Mouse (Mus musculus): Measurements from ENCODE around the gene Nsd1. TPM values are rescaled to one million over a fixed set of nuclear protein-coding genes. Genes with fewer than 3 reads are reported as not detected.
A peak's percentile ranks its signal among the peaks of the same experiment; 100 is the strongest.
"Not testable (repeated sequence)": the region's sequence is repeated elsewhere in the genome, so short reads cannot be mapped to it uniquely, and the experiment has no call there.

The Nsd1 gene
- total RNA-seq, 4 experiments from 2014 or later, result 84.9 to 139 (median 113) TPM

DNA sequence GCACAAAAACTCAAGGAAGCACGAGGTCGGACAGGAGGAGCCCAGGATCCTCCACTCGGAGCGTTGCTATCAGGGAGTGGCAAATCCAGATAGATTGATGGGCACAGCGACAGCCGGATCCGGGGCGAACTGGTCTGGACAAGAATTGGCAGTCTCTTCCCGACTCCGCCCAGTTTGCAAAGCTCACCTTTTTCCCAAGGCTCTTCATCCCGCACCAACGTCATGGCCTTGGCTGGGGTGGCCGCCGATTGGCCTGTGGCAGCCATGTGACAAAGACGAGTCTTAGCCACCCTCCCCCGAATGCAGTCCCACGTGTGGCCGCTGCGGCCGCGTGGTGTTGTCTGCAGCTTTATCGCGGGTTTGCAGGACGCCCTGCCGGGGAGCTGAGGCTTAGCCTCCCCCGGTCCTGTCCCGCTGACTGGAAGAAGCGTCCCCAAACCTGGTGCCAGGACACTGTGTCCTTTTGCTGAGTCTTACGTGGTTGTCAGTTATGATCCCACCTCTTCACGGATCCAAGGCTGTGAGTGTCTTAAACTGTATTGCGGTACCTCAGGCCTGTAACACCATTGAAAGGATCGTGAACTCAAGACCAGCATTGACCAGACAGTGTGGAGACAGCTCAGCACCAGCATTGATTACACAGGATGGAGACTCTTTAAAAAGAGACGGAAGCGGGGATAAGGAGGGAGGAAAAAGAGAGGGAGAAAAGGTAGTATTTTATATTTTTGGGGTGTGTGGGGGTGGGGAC is 19.3 kb upstream of the Nsd1 start:
- DNase-seq, result peak; percentile 99

DNA sequence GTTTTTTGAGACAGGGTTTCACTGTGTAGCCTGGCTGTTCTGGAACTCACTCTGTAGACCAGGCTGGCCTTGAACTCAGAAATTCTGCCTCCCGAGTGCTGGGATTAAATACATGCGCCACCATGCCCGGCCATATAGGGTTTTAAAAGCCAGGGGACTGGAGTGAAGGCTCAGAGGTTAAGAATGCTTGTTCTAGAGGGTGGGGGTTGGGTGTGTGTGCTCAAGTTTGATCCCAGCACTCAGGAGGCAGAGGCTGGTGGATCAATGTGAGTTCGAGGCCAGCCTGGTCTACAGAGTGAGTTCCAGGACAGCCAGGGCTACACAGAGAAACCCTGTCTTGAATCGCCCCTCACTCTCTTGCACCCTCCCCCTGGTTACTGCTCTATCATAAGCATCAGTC is 18.0 kb upstream of the Nsd1 start:
- DNase-seq, result no peak

GRCm38 (mm10) chr13:55202758-55203157 is 6.8 kb upstream of the Nsd1 start:
- DNase-seq, result not testable (repeated sequence)

DNA sequence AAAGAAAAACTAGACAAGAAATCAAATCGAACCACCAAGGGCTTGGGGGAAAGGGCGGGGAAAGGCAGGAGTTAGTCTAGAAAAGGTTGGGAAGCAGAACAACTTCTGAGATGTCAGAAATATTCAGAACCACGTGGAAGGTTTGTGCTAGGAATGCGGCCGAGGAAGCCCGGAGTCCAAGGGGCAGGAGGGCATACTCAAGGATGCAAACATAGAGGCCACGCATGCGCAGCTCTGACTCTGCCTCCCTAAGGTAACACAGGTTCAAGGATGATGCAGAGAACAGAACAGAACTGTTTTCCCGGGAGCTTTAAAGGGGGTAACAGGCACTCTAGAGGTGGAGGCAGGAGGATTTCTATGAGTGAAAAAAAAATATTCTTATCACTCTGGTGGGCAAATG is 5.8 kb upstream of the Nsd1 start:
- DNase-seq, result no peak

DNA sequence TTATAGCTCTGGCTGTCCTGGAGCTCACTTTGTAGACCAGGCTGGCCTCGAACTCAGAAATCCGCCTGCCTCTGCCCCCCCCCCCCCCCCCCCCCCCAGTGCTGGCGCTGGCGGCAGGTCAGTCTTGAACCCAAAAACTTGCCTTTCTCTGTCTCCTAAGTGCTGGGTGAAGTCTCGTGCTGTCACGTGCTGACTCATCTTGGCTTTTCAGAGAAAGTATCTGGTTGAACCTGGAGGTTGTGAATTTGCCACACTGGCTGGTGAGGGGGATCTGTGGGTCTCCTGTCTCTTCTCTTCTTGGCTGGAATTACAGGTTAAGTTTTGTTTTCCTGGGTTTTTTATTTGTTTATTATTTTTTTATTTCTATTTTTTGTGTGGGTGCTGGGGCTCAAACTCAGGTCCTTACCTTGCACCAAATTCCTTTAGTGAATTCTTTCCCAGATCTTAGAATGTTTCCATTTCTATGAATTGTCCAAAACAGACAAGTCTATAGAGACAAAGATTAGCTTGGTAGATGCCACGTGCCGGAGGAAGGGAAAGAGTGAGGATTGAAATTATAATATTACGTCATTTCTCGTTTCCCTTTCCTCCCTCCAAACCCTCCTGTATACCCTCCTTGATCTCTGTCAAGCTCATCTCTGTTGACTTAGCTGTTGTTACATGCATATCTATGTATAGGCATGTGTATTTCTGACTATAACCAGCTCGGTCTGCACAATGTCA is 4.8 kb upstream of the Nsd1 start:
- no peak for DNase-seq

DNA sequence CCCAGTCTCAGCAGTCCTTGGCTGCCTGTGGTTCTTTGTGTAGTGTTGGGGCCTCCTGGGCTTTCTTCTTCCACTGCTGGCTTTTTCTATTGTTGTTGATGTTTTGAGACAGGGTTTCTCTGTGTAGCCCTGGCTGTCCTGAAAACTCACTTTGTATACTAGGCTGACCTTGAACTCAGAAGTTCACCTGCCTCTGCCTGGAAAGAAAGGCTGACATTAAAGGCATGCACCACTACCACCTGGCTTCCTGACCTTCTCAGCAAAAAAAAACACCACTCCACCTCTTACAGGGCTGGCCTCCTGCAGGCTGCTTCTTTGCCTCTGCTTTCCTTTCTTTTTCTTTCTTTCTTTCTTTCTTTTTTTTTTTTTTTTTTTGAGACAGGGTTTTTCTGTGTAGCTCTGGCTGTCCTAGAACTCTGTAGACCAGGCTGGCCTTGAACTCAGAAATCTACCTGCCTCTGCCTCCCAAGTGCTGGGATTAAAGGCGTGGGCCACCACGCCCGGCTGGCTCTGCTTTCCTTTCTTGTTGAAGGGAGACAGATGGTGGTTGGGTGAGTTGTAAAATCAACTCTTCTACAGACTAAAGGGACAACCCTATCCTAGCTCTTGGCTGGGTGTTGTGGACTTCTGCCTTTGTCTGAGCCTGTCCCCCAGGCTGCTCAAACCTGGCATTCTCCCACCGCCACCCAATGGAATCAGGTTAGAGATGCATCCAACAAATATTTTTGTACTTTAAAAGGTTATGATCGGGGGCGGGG is 4.0 kb upstream of the Nsd1 start:
- no peak for DNase-seq

- no peak for DNase-seq
Observed at GRCm38 (mm10) chr13:55208837-55209648, 539 bp upstream of the Nsd1 start.

DNA sequence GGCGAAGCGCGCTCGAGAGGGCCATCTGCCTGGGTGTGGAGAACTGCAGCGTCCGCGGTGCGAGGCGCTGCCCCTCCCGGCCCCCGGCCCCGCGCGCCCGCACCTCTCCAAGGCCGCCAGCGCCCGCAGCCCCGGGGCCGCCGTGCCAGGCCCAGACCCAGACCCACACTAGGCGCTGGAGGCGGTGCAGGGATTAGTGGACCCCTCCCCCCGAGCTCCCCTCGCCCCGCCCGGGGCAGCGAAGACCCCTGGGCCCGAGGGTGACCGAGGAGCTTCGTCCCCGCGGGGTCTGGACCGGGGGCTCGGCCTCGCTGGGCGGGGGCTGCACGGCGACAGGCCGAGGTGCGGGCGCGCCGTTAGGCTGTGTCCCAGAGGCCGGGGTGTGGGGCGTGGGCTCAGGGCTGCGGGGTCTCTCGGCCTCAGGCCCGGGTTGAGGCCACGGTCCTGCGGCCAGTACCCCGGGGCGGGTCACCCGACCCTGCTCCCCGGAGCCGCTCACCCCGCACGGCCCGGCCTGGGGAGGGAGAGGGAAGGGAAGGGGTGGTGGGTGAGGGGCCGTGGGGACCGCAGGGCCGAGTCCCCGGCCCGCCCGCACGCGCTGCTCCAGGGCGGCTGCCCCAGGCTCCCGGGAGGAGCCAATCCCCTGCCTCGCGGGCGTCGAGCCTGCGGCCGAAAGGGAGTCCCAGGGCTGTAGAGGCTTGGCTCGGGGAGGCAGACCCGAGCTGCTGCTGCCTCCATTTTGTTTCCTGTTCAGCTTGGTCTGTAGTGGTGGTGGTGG is 800 bp downstream of the Nsd1 start:
- DNase-seq, result no peak

DNA sequence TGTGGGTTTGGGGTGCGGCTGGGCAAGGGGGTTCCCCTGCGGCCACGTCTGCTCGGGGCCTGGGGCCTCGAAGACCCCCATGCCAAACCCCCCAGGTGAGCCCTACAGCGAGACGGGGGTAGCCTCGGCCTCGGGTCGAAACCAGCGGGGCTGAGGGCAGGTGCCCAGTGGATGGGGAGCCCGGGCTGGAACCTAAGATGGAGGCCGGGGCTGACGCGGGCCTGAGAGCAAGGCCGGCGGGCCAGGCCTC is 1.3 kb downstream of the Nsd1 start:
- no peak for DNase-seq

DNA sequence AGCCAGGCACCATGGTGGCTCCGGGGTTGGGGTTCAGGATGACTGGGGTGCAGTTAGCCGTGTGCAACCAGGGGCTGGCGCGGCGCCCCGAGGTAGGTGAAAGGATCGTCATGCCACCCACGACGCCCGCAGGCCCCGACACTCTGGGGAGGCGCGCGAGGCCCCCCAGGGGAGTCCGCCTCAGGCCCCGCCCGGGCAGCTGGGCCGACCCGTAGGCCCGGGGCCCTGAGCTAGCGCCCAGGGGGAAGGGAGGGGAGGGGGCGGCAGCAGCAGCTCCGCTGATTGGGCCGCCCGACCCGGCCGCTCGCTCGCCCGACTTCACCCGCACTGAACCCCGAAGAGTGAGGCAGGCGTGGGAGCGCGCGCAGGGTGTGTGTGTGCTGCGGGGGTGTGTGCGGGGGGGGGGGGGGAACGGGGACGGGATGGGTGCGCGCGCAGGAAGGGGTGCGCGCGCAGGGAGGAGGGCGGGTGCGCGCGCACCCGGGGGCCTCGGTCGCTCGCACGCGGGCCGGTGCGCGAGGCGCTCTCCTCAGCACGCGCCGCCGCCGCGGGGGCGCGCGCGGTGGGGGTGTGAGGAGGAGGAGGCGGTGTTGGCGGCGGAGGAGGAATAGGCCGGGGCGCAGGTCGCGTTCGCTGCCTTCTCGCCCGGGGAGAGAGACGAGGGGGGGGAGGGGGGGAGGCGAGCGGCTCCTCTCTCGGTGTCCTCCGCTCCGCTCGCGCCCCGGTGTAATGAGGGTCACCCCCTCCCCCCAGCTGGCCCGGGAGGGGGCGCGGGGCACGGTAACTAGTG is 1.8 kb downstream of the Nsd1 start:
- DNase-seq, result peak; percentile 75

GRCm38 (mm10) chr13:55212011-55212360 is 2.4 kb downstream of the Nsd1 start:
- DNase-seq, result no peak

- peak; percentile 50 for DNase-seq
Observed at GRCm38 (mm10) chr13:55212361-55213137, 3.0 kb downstream of the Nsd1 start.

DNA sequence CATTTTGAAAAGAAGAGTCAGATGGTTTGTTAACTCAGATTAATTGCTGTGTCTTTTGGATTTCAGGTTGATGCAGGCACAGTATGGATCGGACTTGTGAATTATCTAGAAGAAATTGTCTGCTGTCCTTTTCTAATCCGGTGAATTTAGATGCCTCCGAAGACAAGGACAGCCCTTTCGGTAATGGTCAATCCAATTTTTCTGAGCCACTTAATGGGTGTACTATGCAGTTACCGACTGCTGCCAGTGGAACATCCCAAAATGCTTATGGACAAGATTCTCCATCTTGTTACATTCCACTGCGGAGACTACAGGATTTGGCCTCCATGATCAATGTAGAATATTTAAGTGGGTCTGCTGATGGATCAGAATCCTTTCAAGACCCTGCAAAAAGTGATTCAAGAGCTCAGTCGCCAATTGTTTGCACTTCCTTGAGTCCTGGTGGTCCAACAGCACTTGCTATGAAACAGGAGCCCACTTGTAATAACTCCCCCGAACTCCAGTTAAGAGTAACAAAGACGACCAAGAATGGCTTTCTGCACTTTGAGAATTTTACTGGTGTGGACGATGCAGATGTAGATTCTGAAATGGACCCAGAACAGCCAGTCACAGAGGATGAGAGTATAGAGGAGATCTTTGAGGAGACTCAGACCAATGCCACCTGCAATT is 3.7 kb downstream of the Nsd1 start:
- no peak for DNase-seq

GRCm38 (mm10) chr13:55224364-55224763 is 14.8 kb downstream of the Nsd1 start:
- no peak for DNase-seq

- no peak for DNase-seq
Observed at GRCm38 (mm10) chr13:55230701-55231100, 21.1 kb downstream of the Nsd1 start.

DNA sequence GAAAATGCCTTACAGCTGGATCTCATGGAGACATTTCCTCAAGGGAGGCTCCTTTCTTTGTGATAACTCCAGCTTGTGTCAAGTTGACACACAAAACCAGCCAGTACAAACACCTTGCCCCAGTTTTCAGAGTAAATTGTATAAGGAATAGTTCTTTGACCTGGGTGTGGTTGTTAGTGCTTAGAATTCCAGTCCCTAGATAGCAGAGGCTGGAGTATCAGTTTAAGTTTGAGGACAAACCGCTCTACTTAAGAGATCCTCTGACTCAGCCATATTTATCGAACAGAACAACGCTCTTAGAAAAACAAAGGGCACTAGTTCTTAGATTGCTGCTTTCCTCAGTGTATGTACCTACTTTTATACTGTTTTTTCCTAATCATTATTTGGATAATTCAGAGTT is 33.6 kb downstream of the Nsd1 start:
- no peak for DNase-seq

- DNase-seq, result no peak
Observed at GRCm38 (mm10) chr13:55247293-55248030, 37.9 kb downstream of the Nsd1 start.

- DNase-seq, result peak; percentile 43
Observed at GRCm38 (mm10) chr13:55249246-55249645, 39.7 kb downstream of the Nsd1 start.

DNA sequence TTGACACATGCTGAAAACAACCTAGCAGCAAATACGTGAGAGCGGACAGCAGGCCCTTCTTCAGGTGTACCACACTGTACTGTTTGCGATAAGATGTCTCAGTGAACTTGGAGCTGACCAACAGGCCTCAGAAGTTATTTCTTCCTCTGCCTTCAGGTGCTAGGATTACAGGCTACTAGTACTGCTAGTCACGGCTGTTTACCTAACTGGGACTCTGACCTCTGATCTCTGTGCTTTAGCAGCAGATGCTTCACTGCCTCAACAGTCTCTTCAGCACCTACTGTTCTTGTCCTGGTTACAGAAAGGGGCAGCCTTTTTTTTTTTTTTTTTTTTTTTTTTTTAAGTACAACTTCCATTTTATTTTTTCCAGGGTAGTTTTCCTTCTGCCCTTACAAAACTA is 43.2 kb downstream of the Nsd1 start:
- no peak for DNase-seq
